Mouse (Mus musculus): Measurements from ENCODE around the gene Col5a1. TPM values are rescaled to one million over a fixed set of nuclear protein-coding genes. Genes with fewer than 3 reads are reported as not detected.
A peak's percentile ranks its signal among the peaks of the same experiment; 100 is the strongest.

The Col5a1 gene
- total RNA-seq, 2 experiments from 2014 or later: 100 to 109 TPM

GRCm38 (mm10) chr2:27957184-27957583 lies 71.0 kb downstream of the Col5a1 start:
- DNase-seq: peak; percentile 63 to 66
- intact Hi-C loops (cut with DNase I): no loop called here

DNA sequence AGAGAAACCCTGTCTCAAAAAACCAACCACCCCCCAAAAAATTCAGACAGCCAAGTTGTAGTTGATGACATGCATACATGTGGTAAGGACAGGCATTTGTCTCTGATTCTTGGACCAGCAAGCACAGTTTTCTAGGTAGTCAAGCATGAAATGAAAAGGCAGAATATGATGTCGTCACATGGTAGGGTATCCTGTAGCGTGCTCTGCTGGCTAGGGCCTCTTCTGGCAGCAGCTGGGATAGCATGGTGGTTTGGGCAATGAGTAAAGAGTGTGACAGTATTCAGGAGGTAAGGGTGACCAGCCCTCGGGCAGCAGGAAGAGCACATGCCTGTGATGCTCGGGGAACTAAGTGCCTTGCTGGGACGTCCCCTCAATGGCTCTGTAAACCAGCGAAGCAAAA lies 73.0 kb downstream of the Col5a1 start:
- intact Hi-C loops (cut with DNase I): no loop called here
- DNase-seq: no peak

GRCm38 (mm10) chr2:27961190-27961589 lies 75.0 kb downstream of the Col5a1 start:
- intact Hi-C loops (cut with DNase I): no loop called here
- no peak for DNase-seq

DNA sequence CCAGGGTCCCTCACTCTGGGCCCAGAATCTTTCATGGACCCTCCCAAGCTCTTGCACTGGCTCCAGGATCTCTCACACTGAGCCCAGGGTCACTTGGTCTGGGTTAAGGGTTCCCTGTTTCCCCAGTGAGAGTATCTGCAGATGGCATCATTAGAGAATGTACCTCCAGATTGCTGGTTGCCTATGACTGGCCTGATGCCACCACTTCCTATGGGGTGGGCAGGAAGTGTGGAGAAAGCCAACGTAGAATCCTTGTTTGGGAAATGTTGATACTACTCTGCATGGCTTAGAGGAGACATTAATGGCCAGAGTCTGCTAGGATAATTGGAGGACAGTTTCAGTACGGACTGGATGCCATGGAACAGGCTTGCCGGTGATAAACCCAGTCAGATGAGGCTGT lies 76.2 kb downstream of the Col5a1 start:
- intact Hi-C loops (cut with DNase I): no loop called here
- no peak for DNase-seq

GRCm38 (mm10) chr2:27969158-27969557 lies 82.9 kb downstream of the Col5a1 start:
- intact Hi-C loops (cut with DNase I): loop anchor here (1.0 kb wide), 1 partner anchor 197 kb away; no protein-coding TSS in a partner anchor
- peak; percentile 47 to 54 for DNase-seq

- intact Hi-C loops (cut with DNase I): loop anchor here (1.0 to 2.0 kb wide), 3 partner anchors 48 to 421 kb away; no protein-coding TSS in a partner anchor
- peak; percentile 66 to 80 for DNase-seq
These were observed 87.6 kb downstream of the Col5a1 start for GRCm38 (mm10) chr2:27973840-27974239.

- intact Hi-C loops (cut with DNase I): loop anchor here (2.0 kb wide), 1 partner anchor 423 kb away; no protein-coding TSS in a partner anchor
- no peak for DNase-seq
These were observed 89.6 kb downstream of the Col5a1 start for GRCm38 (mm10) chr2:27975786-27976185.

DNA sequence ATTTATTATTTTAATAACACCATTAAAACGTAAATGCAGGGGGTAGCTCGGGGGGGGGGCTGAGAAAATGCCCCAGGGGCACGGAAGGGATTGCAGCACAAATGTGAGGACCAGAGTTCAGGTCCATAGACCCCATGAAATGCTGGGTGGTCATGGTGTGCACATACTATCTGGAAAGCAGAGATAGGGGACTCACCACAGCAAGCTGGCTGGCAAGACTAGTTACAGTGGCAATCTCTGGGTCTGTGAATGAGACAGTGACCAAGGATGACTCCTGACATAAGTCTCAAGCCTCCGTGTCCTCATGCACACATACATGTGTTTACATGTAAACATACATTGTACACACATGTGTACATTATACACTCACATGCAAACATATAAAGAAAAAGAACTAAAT lies 90.3 kb downstream of the Col5a1 start:
- DNase-seq: no peak
- intact Hi-C loops (cut with DNase I): no loop called here

GRCm38 (mm10) chr2:27981066-27981465 lies 94.8 kb downstream of the Col5a1 start:
- intact Hi-C loops (cut with DNase I): loop anchor here (5.0 kb wide), 1 partner anchor 441 kb away; no protein-coding TSS in a partner anchor
- no peak for DNase-seq

- no peak for DNase-seq
- intact Hi-C loops (cut with DNase I): loop anchor here (5.0 kb wide), 1 partner anchor 440 kb away; no protein-coding TSS in a partner anchor
These were observed 95.7 kb downstream of the Col5a1 start for GRCm38 (mm10) chr2:27981621-27982535.

DNA sequence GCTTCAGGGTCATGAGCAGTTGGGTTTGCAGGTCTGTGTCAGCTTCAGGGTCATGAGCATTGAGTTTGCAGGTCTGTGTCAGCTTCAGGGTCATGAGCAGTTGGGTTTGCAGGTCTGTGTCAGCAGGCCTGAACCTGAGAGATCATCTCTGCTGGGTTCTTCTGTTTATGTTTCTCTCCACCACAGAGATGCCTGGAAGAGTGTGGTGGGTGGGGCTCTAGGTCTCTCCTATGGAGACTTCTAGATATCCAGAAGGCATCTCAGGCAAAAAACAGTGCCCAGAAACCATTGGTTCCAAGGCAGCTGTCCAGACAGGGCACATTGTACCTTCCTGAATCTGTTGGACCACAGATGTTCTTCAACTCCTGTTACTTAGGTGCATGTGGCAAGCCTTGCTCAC lies 96.9 kb downstream of the Col5a1 start:
- DNase-seq: no peak
- intact Hi-C loops (cut with DNase I): loop anchor here (5.0 kb wide), 1 partner anchor 439 kb away; no protein-coding TSS in a partner anchor

DNA sequence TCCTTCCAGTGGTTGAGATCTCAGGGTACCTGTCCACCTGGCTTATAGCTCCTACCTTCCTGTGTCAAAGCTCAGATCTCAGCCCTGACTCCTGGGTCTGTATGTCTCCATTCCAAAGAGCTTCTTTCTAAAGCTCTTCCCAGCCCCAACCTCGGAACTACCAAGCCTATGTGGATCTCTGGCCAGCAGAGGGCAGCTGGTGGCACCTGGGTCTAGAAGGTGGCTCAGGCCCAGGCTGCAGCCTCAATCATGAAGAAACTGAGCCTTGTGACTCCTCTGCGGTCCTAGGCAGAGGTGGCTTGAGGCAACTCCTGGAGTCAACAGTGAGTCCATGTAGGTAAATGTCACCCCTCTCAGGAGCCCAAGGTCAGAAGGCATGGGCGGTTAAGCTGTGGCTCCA lies 97.7 kb downstream of the Col5a1 start:
- intact Hi-C loops (cut with DNase I): loop anchor here (5.0 kb wide), 1 partner anchor 438 kb away; no protein-coding TSS in a partner anchor
- peak; percentile 33 to 54 for DNase-seq

DNA sequence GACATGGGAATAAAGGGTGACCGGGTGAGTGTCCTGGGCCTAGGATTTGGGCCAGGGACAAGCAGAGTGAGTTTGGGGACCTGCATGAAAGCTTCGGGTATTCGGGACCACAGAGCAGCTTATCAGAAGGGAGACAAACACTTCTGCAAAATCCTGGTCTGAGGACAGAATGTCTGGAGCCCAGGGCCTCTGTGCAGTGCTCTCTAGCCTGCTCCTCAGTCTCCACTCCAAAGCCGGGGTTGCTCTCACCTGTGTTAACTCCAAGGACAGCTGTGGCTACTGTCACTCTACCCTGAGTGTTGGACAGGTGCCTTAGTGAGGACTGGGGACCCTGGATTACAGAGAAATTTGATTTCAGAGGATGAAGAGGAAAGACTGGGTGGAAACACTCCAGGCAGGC lies 100.5 kb downstream of the Col5a1 start:
- intact Hi-C loops (cut with DNase I): no loop called here
- DNase-seq: no peak

GRCm38 (mm10) chr2:27990430-27991211 lies 104.4 kb downstream of the Col5a1 start:
- no peak for DNase-seq
- intact Hi-C loops (cut with DNase I): no loop called here

DNA sequence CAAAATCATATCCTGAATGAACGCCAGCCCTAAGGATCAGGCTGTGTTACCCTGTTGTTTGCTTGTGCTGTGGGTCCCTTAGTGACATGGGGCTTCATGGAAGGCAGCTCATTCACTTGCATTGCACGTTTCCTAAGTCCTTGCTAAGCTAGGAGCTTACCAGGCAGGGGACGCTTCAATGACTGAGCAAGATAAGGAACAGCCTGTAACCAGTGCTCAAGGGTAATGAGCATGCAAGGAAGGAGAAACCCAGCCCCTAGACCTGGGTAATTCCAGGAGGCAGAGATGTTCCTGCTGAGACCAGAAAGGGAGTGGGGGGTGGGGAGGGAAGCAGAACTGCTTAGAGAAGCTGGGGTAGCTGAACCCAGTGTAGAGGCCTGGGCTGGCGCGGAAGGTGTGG lies 107.2 kb downstream of the Col5a1 start:
- no peak for DNase-seq
- intact Hi-C loops (cut with DNase I): no loop called here

- DNase-seq: no peak
- intact Hi-C loops (cut with DNase I): no loop called here
These were observed 113.9 kb downstream of the Col5a1 start for GRCm38 (mm10) chr2:27999996-28000583.

GRCm38 (mm10) chr2:28000660-28001059 lies 114.4 kb downstream of the Col5a1 start:
- intact Hi-C loops (cut with DNase I): no loop called here
- DNase-seq: no peak

GRCm38 (mm10) chr2:28001206-28001605 lies 115.0 kb downstream of the Col5a1 start:
- no peak for DNase-seq
- intact Hi-C loops (cut with DNase I): no loop called here

DNA sequence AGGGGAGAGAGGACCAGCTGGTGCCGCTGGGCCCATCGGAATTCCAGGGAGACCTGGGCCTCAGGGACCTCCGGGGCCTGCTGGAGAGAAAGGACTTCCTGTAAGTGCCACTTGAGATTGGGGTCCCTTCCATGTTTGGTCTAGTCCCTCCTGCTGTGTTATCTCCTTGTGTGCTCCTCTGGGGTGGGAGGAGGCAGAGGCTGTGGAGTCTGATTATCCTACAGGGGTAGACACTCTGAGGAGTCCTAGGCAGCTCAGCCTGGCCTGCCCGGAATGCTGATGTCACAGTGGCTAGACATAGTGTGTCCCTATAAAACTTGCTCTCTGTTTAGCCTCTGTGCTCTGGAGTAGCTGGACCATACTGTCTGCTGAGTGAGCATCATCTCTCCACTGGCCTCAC lies 119.0 kb downstream of the Col5a1 start:
- no peak for DNase-seq
- intact Hi-C loops (cut with DNase I): no loop called here

GRCm38 (mm10) chr2:28008261-28008660 lies 122.0 kb downstream of the Col5a1 start:
- intact Hi-C loops (cut with DNase I): no loop called here
- no peak for DNase-seq

GRCm38 (mm10) chr2:28012367-28012766 lies 126.1 kb downstream of the Col5a1 start:
- intact Hi-C loops (cut with DNase I): no loop called here
- no peak for DNase-seq
